Mouse (Mus musculus) cerebellum, adult 8-10 months (tissue): ENCODE results near the gene Mt1.

Experiments used
- DNase-seq: peaks from one replicate; pipeline ENCODE4 v3.0.0; 2022

Mt1 gene

GRCm38 (mm10) chr8:94173848-94174403 lies 5.0 kb upstream of the Mt1 start:
- DNase-seq: no peak

GRCm38 (mm10) chr8:94174619-94175213 lies 4.2 kb upstream of the Mt1 start:
- DNase-seq: no peak

GRCm38 (mm10) chr8:94177716-94178390 lies 1.0 kb upstream of the Mt1 start:
- no peak for DNase-seq

- no peak for DNase-seq
Observed at GRCm38 (mm10) chr8:94179713-94180560, 1.1 kb downstream of the Mt1 start.

GRCm38 (mm10) chr8:94180561-94180908 lies 1.7 kb downstream of the Mt1 start:
- no peak for DNase-seq

- DNase-seq: no peak
Observed at GRCm38 (mm10) chr8:94182055-94182929, 3.4 kb downstream of the Mt1 start.

- DNase-seq: no peak
Observed at GRCm38 (mm10) chr8:94183117-94183516, 4.2 kb downstream of the Mt1 start.

- no peak for DNase-seq
Observed at GRCm38 (mm10) chr8:94184357-94184843, 5.5 kb downstream of the Mt1 start.

GRCm38 (mm10) chr8:94185791-94186190 lies 6.9 kb downstream of the Mt1 start:
- no peak for DNase-seq

GRCm38 (mm10) chr8:94186542-94186941 lies 7.7 kb downstream of the Mt1 start:
- DNase-seq: peak; percentile 76

GRCm38 (mm10) chr8:94187290-94188002 lies 8.6 kb downstream of the Mt1 start:
- no peak for DNase-seq

- DNase-seq: no peak
Observed at GRCm38 (mm10) chr8:94189275-94190031, 10.6 kb downstream of the Mt1 start.

- no peak for DNase-seq
Observed at GRCm38 (mm10) chr8:94191101-94191691, 12.3 kb downstream of the Mt1 start.

GRCm38 (mm10) chr8:94192926-94193325 lies 14.0 kb downstream of the Mt1 start:
- no peak for DNase-seq

- no peak for DNase-seq
Observed at GRCm38 (mm10) chr8:94194591-94195223, 15.8 kb downstream of the Mt1 start.

- peak; percentile 67 for DNase-seq
Observed at GRCm38 (mm10) chr8:94199202-94199869, 20.5 kb downstream of the Mt1 start.

GRCm38 (mm10) chr8:94204043-94204442 lies 25.2 kb downstream of the Mt1 start:
- DNase-seq: no peak

- DNase-seq: peak; percentile 74
Observed at GRCm38 (mm10) chr8:94205736-94206135, 26.9 kb downstream of the Mt1 start.

GRCm38 (mm10) chr8:94206256-94206655 lies 27.4 kb downstream of the Mt1 start:
- DNase-seq: no peak
